Mouse (Mus musculus): ENCODE data around the gene Prrt1.

Prrt1 gene

DNA sequence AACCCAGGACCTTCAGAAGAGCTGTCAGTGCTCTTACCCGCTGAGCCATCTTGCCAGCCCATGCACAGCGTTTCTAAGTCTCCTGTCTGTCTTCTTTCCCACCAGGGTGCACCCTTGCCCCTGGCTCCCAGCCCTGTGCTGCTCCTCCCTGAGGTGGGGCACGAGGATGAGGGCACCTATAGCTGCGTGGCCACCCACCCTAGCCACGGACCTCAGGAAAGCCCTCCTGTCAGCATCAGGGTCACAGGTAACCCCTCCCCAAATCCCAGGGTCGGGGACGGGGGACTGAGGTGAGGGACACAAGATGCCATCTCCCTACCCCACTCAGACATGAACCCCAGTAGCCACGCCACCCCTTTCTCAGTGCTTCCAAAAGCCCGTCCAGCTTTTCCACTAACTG, 29.4 kb upstream of the Prrt1 start:
- no peak for DNase-seq

DNA sequence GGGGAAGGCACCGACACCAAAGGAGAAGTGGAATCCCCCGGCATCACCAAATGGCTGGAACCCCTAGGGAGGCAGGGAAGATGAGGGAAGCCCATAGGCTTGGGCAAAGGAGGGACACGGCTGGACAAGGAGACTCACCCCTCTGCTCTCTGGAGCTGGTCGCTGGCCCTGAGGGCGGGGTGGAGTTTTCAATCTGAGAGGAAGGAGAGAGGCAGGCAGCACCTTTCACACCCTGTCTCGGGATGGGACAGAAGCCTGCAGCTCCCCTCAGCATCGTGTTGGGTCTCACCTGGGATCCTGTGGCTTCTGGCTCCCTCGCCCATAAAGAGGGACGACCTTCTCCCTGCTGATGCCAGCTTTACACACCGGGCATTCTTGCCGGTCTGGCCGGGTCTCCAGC, 27.5 kb upstream of the Prrt1 start:
- DNase-seq: no peak

GRCm38 (mm10) chr17:34603375-34604060, 25.8 kb upstream of the Prrt1 start, which contains the start of gene Rnf5:
Gene Rnf5, minus strand, starts transcription at chr17:34603690.
- DNase-seq: peak; percentile 99 to 100

GRCm38 (mm10) chr17:34604061-34604508, 25.2 kb upstream of the Prrt1 start, which contains the start of gene Agpat1:
Gene Agpat1, plus strand, starts transcription at chr17:34604262.
- DNase-seq: peak; percentile 98 to 100

GRCm38 (mm10) chr17:34604511-34605237, 24.7 kb upstream of the Prrt1 start:
- peak; percentile 83 to 90 for DNase-seq

DNA sequence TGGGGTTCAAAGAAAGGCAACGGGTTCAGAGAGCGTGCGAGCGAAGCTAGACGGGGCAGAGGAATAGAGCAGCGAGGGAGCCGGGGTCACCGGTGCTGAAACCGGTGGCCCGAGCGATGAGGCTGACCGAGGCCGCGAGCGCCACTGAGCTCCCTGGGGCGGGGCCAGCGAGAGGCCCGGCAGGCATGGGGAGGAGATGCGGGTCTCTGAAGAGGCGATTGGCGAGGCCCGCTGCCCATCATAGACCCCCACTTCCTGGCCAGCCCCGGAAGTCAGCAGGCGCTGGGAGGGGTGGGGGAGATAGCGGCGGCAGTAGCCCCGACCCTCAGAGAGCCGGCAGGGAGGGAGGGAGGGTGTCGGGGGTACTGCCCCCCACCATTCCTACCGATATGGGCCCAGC, 23.7 kb upstream of the Prrt1 start:
- peak; percentile 98 to 99 for DNase-seq

- DNase-seq: no peak
Observed at GRCm38 (mm10) chr17:34606186-34607039, 22.9 kb upstream of the Prrt1 start.

GRCm38 (mm10) chr17:34607997-34608396, 21.3 kb upstream of the Prrt1 start:
- peak in 1 of 2 experiments; percentile 47 for DNase-seq

GRCm38 (mm10) chr17:34611050-34611449, 18.3 kb upstream of the Prrt1 start:
- no peak for DNase-seq

- no peak for DNase-seq
Observed at GRCm38 (mm10) chr17:34613054-34613645, 16.2 kb upstream of the Prrt1 start.

DNA sequence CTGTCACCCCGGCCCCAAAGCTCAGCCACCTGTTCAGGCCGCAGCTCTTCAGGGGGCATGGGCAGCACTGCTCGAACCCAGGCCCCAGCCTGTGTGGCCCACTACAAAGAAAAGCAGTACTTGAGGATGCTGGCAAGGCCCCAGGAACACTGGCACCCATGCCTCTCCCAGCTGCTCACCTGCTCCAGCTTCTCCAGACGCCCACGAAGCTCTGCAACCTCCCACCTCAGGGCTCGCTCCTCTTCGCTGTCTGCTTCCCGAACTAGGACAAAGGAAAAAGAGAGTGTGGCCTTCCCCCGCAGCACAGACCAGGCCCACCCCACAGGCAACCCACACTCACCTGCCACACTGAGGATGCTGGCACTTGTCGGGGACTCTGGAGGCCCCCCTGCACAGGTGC, 15.5 kb upstream of the Prrt1 start:
- no peak for DNase-seq

GRCm38 (mm10) chr17:34615871-34616270, 13.5 kb upstream of the Prrt1 start, which contains the start of gene Egfl8:
Gene Egfl8, minus strand, starts transcription at chr17:34615971.
- DNase-seq: no peak

DNA sequence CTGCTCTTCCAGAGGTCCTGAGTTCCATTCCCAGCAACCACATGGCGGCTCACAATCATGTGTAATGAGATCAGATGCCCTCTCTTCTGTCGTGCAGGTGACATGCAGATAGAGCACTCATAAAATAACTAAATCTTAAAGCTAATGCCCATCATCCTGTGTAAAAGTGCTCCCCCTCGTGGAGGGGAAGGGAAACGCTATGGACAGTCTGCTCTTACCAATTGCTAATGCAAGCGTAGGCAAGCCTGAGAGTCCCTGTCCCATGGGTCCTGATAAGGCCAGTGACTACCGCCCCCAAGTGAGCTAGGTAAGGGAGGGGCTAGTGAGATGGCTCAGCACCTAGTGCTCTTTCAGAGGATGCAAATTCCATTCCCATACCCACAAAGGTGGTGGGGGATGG, 10.3 kb upstream of the Prrt1 start:
- peak; percentile 82 to 88 for DNase-seq

- no peak for DNase-seq
Observed at GRCm38 (mm10) chr17:34621006-34621405, 8.3 kb upstream of the Prrt1 start.

- DNase-seq: no peak
Observed at GRCm38 (mm10) chr17:34623161-34623560, 6.2 kb upstream of the Prrt1 start.

GRCm38 (mm10) chr17:34624981-34625380, 4.4 kb upstream of the Prrt1 start:
- DNase-seq: no peak

- DNase-seq: peak in 1 of 2 experiments; percentile 57
Observed at GRCm38 (mm10) chr17:34626062-34626772, 3.1 kb upstream of the Prrt1 start.

- no peak for DNase-seq
Observed at GRCm38 (mm10) chr17:34626773-34627092, 2.6 kb upstream of the Prrt1 start.

DNA sequence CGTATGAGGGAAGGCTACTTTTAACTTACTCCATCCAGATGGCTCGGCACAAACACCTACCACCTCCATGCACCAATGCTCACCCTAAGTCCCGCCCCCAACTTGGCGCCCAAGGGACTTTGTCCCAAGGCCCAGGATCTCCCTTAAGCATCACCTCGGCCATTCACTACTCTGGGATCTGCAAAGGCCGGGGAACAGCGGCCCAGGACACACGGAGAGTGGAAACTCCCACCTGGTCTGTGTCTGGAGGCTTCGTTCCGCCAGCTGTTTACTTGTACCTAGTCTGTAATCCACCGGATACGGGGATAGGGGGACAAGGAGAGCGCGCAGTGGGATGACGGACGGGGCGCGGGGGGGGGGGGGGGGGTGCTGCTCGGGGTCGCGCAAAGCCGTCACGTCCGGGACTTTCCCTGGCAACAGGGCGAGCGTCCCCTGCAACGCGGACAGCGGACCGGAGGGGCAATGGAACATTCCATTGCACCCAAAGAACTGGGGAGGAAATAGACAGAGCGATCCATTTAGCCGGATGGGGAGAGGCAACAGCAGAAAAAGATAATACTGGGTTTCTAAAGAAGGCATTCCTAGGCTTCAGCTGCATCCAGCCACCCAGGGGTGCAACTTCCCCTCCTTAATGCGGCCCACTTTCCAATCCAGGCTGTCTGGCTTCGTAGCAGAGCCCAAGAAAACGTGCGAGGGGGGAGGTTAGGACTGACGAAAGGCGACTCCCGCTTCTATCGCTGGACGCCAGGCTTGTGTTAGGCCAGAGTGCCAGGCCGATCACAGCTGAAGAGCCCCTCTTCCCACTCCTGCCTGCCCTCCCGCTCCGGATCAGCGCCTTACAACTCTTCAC, 2.0 kb upstream of the Prrt1 start:
- DNase-seq: peak; percentile 94 to 95

DNA sequence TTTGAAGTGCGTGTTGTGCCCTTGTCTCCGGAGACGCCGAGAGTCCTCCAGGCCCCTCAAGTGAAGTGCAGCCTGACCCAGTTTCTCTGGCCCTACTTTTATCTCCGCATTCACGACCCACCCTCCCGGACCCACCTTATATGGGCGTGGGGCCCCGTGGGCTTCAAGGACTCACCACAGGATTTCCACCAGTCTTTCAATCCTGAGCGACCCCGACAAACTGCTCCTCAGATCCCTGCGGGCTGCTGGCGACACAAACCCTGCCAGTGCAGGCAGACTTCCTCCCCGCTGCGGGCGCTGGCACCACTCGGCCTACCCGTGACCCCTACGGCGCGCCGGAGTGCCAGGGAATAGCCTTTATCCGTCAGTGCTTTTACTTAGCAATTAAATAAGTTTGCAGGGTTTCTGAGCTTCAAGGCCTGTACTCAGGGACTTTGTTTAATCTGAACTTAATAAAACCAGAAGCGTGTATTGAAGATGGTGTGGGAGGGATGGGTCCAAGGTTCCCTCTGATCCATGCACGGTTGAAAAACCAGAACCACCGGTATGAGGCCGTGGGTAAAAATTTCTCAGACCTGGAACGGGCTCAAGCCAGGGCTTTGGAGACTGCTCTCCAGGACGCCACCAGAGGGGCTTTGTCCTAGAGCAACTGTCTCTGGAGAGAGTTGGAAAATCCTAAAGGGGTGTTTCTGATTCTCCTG, 1.2 kb upstream of the Prrt1 start, which contains the start of gene Ppt2:
Gene Ppt2, minus strand, starts transcription at position 568 of the 701 bp plus-strand sequence.
- peak; percentile 73 to 78 for DNase-seq

- no peak for DNase-seq
Observed at GRCm38 (mm10) chr17:34628644-34628967, 727 bp upstream of the Prrt1 start.

All from kidney, postnatal 36 days (tissue).